Mouse (Mus musculus) ovary, adult 18-20 months (tissue): ENCODE results near the gene Trim15.

Source experiments
- DNase-seq: peaks from one replicate; pipeline ENCODE4 v3.0.0; 2022; ENCODE audit warnings: low spot score, mixed read lengths

Trim15 gene

GRCm38 (mm10) chr17:36826002-36826401 is 41.0 kb downstream of the Trim15 start:
- DNase-seq = peak; percentile 75

GRCm38 (mm10) chr17:36825525-36825924 is 41.5 kb downstream of the Trim15 start:
- DNase-seq = no peak

- no peak for DNase-seq
These were observed 43.0 kb downstream of the Trim15 start for GRCm38 (mm10) chr17:36824005-36824404.

GRCm38 (mm10) chr17:36811871-36812270 is 55.1 kb downstream of the Trim15 start, which contains the start of gene H2-M10.6:
TSS of gene H2-M10.6 (plus strand) at chr17:36812171.
- DNase-seq = no peak
